Mouse (Mus musculus) bone marrow macrophage, adult 2 months (primary cell): ENCODE measurements around the gene Mpdu1.

ENCODE experiments used
- CTCF ChIP-seq: IDR thresholded peaks from 2 replicates; pipeline ENCODE4 v1.5.1; 2012; ENCODE audit warnings: low read depth, mild to moderate bottlenecking, low read length, moderate library complexity
- POLR2A ChIP-seq: IDR thresholded peaks from 2 replicates; pipeline ENCODE4 v1.6.1; 2012; ENCODE audit warnings: mild to moderate bottlenecking, low read depth, low read length, borderline replicate concordance

DNA sequence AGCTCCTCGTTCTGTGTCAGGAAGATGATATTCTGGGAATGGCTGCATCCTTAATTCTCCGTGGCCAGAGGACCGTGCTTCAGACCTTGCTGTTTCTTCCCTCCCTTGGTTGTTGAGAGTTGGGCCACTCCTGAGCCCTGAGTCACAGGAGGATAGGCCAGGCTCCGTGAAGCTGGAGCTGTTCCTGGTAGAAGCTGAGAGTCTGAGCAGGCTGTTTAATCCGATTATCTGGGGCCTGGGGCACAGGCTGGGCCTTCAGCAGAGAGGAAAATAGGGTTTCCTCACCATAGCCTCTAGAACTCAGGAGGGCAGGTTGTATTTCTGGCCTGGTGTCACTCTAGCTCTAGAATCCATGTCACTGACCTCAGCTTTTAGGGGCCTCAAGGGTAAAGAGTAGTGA lies 9.0 kb downstream of the Mpdu1 start:
- TF ChIP-seq CTCF: no peak
- no peak for TF ChIP-seq POLR2A
